17 mouse cellular contexts compared by ENCODE assay signal in genomic region chr7:128727701-128728100, GRCm38 (mm10).
"Had no signal": no experiment of that assay in that cellular context is flagged by ENCODE, and none has a peak within 500 bp of the region (broad histone marks: within the 10 kb centered on the region; RNA-seq: fewer than 3 reads in every experiment).

No protein-coding gene starts in this region.

- H3K9me3 ChIP-seq: lung, embryonic 15.5 days; megakaryocyte, embryonic 14.5 days; neural tube, embryonic 13.5 days; neural tube, embryonic 15.5 days had no signal

- H3K27me3 ChIP-seq: lung, embryonic 15.5 days; megakaryocyte, embryonic 14.5 days; neural tube, embryonic 13.5 days; neural tube, embryonic 15.5 days had no signal

- H3K4me3 ChIP-seq: lung, embryonic 15.5 days; megakaryocyte, embryonic 14.5 days; myocyte; neural tube, embryonic 13.5 days; neural tube, embryonic 15.5 days had no signal

- DNase-seq: lung, adult 2 months; lung, postnatal 14 days; lung, postnatal 36 days; midbrain, embryonic 14.5 days; retina, postnatal 1 day; right cerebral cortex, adult 18-20 months; right cerebral cortex, postnatal 25 days; right cerebral cortex, postnatal 4 days; spleen, adult 18-20 months; thymus, adult 18-20 months; thymus, postnatal 14 days; thymus, postnatal 36 days had no signal
